Mouse (Mus musculus): ENCODE measurements at regions not wholly inside any gene's neighbourhood (a gene's known extent, or its start where the extent isn't known, plus 50 kb on each side); places are given as distances from the start of the nearest gene placed in this dataset.

DNA sequence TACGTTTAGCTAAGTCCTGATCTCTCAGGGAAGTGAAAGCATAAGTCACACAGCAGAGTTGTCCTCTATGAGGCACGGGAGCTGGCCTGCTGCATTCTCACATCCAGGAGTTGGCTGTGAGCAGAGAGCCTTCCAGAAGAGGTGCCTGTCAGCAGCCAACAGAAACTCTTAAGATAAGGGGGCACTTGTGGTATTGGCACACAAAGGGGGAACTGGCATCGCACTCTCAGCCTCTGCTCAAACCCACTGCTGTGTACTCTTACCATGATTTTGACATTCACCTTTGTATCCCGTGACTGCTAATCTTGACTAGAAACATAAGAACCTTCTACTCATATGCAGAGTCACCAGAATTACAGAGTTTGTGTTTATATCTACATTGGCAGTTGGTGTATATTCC, 56.9 kb upstream of the Gm6993 start:
- TF ChIP-seq CTCF (IDR thresholded peaks at IDR 0.05): no peak
- Histone ChIP-seq H3K9ac (replicated peaks; ENCODE audit: low read length, poor library complexity, severe bottlenecking) (no peak overlapping the region), H3K9me3 (ENCODE audit: low read length) (no peaks in the 10 kb centered on the region), H3K4me1 (ENCODE audit: insufficient read depth, low read length) (0 out of 2 replicates have a peak, but pooled peaks cover 5% of the 10 kb centered on the region), H3K27me3 (ENCODE audit: insufficient read depth, low read length) (no peaks in the 10 kb centered on the region), H3K27ac (ENCODE audit: low read depth, low read length) (no peak overlapping the region), H3K4me2 (ENCODE audit: low read depth, low read length, poor library complexity, severe bottlenecking) (no peak overlapping the region), H3K36me3 (ENCODE audit: insufficient read depth, low read length) (no peaks in the 10 kb centered on the region), H3K4me3 (ENCODE audit: low read depth, low read length) (no peak overlapping the region)
- no peak for ATAC-seq (ENCODE audit: low FRiP score)
- DNase-seq (ENCODE audit: low spot score): no peak
- 86% methylated on average over 4 of the region's 4 CpGs for WGBS

DNA sequence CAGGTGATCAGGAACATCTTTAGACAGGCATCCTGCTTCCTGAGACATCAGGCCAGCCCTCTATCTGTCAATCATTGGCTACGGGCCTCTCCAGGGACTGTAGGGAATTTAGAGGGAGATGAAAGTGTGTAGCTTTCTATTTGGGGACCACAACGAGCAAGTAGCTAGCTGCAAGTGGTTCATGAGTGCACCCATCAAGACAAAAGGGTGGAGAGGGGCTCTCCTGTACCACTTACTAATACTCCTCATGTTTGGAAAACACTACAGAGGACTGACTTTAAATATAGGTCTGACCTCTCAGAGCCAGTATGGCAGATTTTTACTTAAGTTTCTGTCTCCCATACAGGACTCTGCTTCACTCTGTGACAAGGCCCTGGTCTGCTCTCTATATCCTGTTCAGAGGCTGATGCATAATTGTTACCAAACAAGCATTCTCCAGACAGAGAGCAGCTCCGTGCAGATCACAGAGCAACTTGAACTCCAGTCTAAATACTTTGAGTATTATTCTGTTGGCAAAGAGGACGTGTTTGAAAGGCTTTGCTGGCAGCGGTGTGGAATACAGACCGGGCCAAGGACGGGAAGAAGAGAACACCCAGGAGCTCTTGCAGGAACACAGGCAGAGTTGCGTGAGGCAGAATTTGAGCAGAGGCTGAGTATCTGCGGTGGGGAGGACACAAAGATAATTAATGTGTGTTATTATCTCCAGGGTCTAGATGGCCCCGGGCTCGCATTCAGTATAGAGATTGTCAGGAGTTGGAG, 56.2 kb upstream of the Gm6993 start:
- Histone ChIP-seq H3K4me2 (ENCODE audit: low read depth, low read length, poor library complexity, severe bottlenecking) (no peak overlapping the region), H3K4me3 (ENCODE audit: low read depth, low read length) (no peak overlapping the region), H3K9ac (replicated peaks; ENCODE audit: low read length, poor library complexity, severe bottlenecking) (no peak overlapping the region), H3K27me3 (ENCODE audit: insufficient read depth, low read length) (no peaks in the 10 kb centered on the region), H3K36me3 (ENCODE audit: insufficient read depth, low read length) (no peaks in the 10 kb centered on the region), H3K9me3 (ENCODE audit: low read length) (no peaks in the 10 kb centered on the region), H3K4me1 (ENCODE audit: insufficient read depth, low read length) (0 out of 2 replicates have a peak, but pooled peaks cover 5% of the 10 kb centered on the region), H3K27ac (ENCODE audit: low read depth, low read length) (no peak overlapping the region)
- no peak for TF ChIP-seq CTCF (IDR thresholded peaks at IDR 0.05)
- ATAC-seq (ENCODE audit: low FRiP score) (no peak), DNase-seq (ENCODE audit: low spot score) (no peak)
- 56% methylated on average over 11 of the region's 11 CpGs for WGBS

- Histone ChIP-seq H3K4me3 (ENCODE audit: low read depth, low read length) (no peak overlapping the region), H3K27me3 (ENCODE audit: insufficient read depth, low read length) (no peaks in the 10 kb centered on the region), H3K4me2 (ENCODE audit: low read depth, low read length, poor library complexity, severe bottlenecking) (no peak overlapping the region), H3K9ac (replicated peaks; ENCODE audit: low read length, poor library complexity, severe bottlenecking) (no peak overlapping the region), H3K9me3 (ENCODE audit: low read length) (no peaks in the 10 kb centered on the region), H3K27ac (ENCODE audit: low read depth, low read length) (no peak overlapping the region), H3K4me1 (ENCODE audit: insufficient read depth, low read length) (0 out of 2 replicates have a peak, but pooled peaks cover 5% of the 10 kb centered on the region), H3K36me3 (ENCODE audit: insufficient read depth, low read length) (no peaks in the 10 kb centered on the region)
- ATAC-seq (ENCODE audit: low FRiP score) (no peak), DNase-seq (ENCODE audit: low spot score) (no peak)
- 83% methylated on average over 9 of the region's 9 CpGs for WGBS
- no peak for TF ChIP-seq CTCF (IDR thresholded peaks at IDR 0.05)
Observed at GRCm38 (mm10) chr12:31185177-31185932, 55.2 kb upstream of the Gm6993 start.

DNA sequence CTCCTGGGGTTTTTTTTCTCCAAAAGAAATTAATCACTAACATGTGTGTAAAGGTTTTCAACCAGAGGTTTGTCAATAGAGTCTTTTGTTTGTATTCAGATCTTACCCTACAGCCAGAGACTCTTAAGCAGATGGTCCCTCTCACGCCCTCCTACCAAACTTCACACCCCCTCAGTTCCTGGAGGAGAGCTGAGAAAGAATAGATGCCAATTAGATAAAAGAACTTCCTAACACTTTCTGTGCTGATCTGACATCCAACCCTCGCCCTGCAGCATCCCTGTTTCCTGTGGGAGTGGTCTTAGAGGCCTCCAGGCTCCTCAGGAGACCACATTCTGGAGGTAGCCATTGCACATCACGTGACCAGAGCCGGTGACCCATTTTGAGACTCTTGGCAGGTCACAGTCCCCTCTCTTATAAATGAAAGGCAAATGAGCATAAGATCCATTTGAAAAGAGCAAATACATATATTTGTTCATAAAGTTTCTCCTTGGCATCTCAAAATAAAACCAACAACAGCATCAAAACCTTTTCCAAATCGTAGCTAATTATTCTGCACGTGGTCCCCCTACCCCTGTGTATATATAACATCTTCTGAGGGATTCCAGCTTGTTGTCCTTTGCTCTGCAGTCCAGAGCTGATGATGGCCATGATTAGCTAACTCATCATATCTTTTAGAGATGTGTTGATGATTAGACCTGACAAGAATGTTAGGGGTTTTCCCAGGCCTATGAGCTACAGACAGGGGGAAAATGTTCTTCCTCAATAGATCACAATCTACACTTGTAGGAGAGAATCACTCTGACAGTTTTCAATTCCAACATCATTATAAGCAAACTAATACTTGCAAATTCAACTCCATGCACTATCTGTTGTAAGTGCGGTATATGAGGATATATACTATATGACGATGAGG, 54.4 kb upstream of the Gm6993 start:
- H3K9me3 ChIP-seq (ENCODE audit: low read length): no peaks in the 10 kb centered on the region
- H3K9ac ChIP-seq (replicated peaks; ENCODE audit: low read length, poor library complexity, severe bottlenecking): no peak overlapping the region
- no peak for TF ChIP-seq CTCF (IDR thresholded peaks at IDR 0.05)
- WGBS: 78% methylated on average over 8 of the region's 8 CpGs
- H3K4me3 ChIP-seq (ENCODE audit: low read depth, low read length): no peak overlapping the region
- no peaks in the 10 kb centered on the region for H3K27me3 ChIP-seq (ENCODE audit: insufficient read depth, low read length)
- no peak for DNase-seq (ENCODE audit: low spot score)
- ATAC-seq (ENCODE audit: low FRiP score): no peak
- no peaks in the 10 kb centered on the region for H3K36me3 ChIP-seq (ENCODE audit: insufficient read depth, low read length)
- no peak overlapping the region for H3K27ac ChIP-seq (ENCODE audit: low read depth, low read length)
- H3K4me1 ChIP-seq (ENCODE audit: insufficient read depth, low read length): 0 out of 2 replicates have a peak, but pooled peaks cover 5% of the 10 kb centered on the region
- no peak overlapping the region for H3K4me2 ChIP-seq (ENCODE audit: low read depth, low read length, poor library complexity, severe bottlenecking)

DNA sequence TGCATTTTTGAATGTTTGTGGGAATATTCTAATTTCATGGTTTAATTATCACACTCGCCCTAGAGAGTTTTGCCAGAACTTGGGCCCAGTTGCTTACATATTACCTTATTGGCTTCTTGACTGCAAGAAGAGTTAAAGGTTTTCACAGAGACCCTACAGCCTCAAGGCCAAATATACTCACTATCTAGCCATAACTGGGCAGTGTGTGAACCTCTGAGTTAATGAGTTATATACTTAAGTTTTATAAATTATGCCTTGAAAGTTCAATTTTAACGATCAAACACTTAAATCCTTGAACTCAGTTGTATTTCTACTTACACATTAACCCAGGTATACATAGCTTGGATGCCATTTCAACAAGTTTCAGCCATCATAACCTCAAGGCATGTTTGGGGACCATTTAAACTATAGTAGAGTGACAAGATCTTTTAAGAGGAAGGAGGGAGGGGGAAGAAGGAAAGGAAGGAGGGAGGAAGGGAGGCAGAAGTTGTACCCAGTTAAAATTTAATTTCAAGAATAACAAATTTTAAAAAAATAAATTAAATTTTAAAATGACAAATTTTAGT, 52.5 kb upstream of the Gm6993 start:
- H3K27ac ChIP-seq (ENCODE audit: low read depth, low read length): no peak overlapping the region
- WGBS: 91% methylated on average over 2 of the region's 2 CpGs
- ATAC-seq (ENCODE audit: low FRiP score): no peak
- H3K36me3 ChIP-seq (ENCODE audit: insufficient read depth, low read length): no peaks in the 10 kb centered on the region
- DNase-seq (ENCODE audit: low spot score): no peak
- H3K4me2 ChIP-seq (ENCODE audit: low read depth, low read length, poor library complexity, severe bottlenecking): no peak overlapping the region
- H3K27me3 ChIP-seq (ENCODE audit: insufficient read depth, low read length): no peaks in the 10 kb centered on the region
- no peaks in the 10 kb centered on the region for H3K9me3 ChIP-seq (ENCODE audit: low read length)
- H3K4me1 ChIP-seq (ENCODE audit: insufficient read depth, low read length): 0 out of 2 replicates have a peak, but pooled peaks cover 5% of the 10 kb centered on the region
- no peak for TF ChIP-seq CTCF (IDR thresholded peaks at IDR 0.05)
- no peak overlapping the region for H3K4me3 ChIP-seq (ENCODE audit: low read depth, low read length)
- no peak overlapping the region for H3K9ac ChIP-seq (replicated peaks; ENCODE audit: low read length, poor library complexity, severe bottlenecking)

All from midbrain, postnatal 0 days (tissue).